Mouse (Mus musculus): ENCODE measurements at regions not wholly inside any gene's neighbourhood (a gene's known extent, or its start where the extent isn't known, plus 50 kb on each side); places are given as distances from the start of the nearest gene placed in this dataset.

GRCm38 (mm10) chr8:92081900-92082299 lies 275.5 kb upstream of the Irx5 start:
- no peak overlapping the region for H3K27ac ChIP-seq (ENCODE audit: insufficient read depth, low read depth, low read length)
- H3K36me3 ChIP-seq (ENCODE audit: control insufficient read depth, insufficient read depth, low read length), result no peaks in the 10 kb centered on the region
- no peak overlapping the region for H3K4me3 ChIP-seq (ENCODE audit: insufficient read depth, low read depth, low read length)
- no peak for DNase-seq
- H3K4me1 ChIP-seq (ENCODE audit: control insufficient read depth, insufficient read depth, low read length), result no peaks in the 10 kb centered on the region
- WGBS, result 73% methylated on average over 6 of the region's 6 CpGs
- no peak for TF ChIP-seq CTCF (conservative IDR thresholded peaks at IDR 0.05; ENCODE audit: insufficient read depth, insufficient read length, low read depth, low read length)
- no peak for TF ChIP-seq POLR2A (IDR thresholded peaks at IDR 0.05; ENCODE audit: low read depth, low read length)
- no peaks in the 10 kb centered on the region for H3K27me3 ChIP-seq (replicated peaks; ENCODE audit: control insufficient read depth, insufficient read depth, low read length)

GRCm38 (mm10) chr8:92080852-92081251 lies 276.6 kb upstream of the Irx5 start:
- Histone ChIP-seq H3K36me3 (ENCODE audit: control insufficient read depth, insufficient read depth, low read length) (no peaks in the 10 kb centered on the region), H3K27ac (ENCODE audit: insufficient read depth, low read depth, low read length) (no peak overlapping the region), H3K27me3 (replicated peaks; ENCODE audit: control insufficient read depth, insufficient read depth, low read length) (no peaks in the 10 kb centered on the region), H3K4me1 (ENCODE audit: control insufficient read depth, insufficient read depth, low read length) (no peaks in the 10 kb centered on the region), H3K4me3 (ENCODE audit: insufficient read depth, low read depth, low read length) (no peak overlapping the region)
- TF ChIP-seq POLR2A (IDR thresholded peaks at IDR 0.05; ENCODE audit: low read depth, low read length) (no peak), CTCF (conservative IDR thresholded peaks at IDR 0.05; ENCODE audit: insufficient read depth, insufficient read length, low read depth, low read length) (no peak)
- WGBS, result 77% methylated on average over 8 of the region's 8 CpGs
- DNase-seq, result no peak

GRCm38 (mm10) chr8:92077611-92078010 lies 275.7 kb upstream of the Irx3 start:
- Histone ChIP-seq H3K4me3 (ENCODE audit: insufficient read depth, low read depth, low read length) (no peak overlapping the region), H3K4me1 (ENCODE audit: control insufficient read depth, insufficient read depth, low read length) (no peaks in the 10 kb centered on the region), H3K27me3 (replicated peaks; ENCODE audit: control insufficient read depth, insufficient read depth, low read length) (no peaks in the 10 kb centered on the region), H3K27ac (ENCODE audit: insufficient read depth, low read depth, low read length) (no peak overlapping the region), H3K36me3 (ENCODE audit: control insufficient read depth, insufficient read depth, low read length) (no peaks in the 10 kb centered on the region)
- DNase-seq, result no peak
- WGBS, result 61% methylated on average over 7 of the region's 7 CpGs
- TF ChIP-seq CTCF (conservative IDR thresholded peaks at IDR 0.05; ENCODE audit: insufficient read depth, insufficient read length, low read depth, low read length), result no peak
- no peak for TF ChIP-seq POLR2A (IDR thresholded peaks at IDR 0.05; ENCODE audit: low read depth, low read length)

- Histone ChIP-seq H3K4me3 (ENCODE audit: insufficient read depth, low read depth, low read length) (no peak overlapping the region), H3K36me3 (ENCODE audit: control insufficient read depth, insufficient read depth, low read length) (no peaks in the 10 kb centered on the region), H3K27ac (ENCODE audit: insufficient read depth, low read depth, low read length) (no peak overlapping the region), H3K4me1 (ENCODE audit: control insufficient read depth, insufficient read depth, low read length) (no peaks in the 10 kb centered on the region), H3K27me3 (replicated peaks; ENCODE audit: control insufficient read depth, insufficient read depth, low read length) (no peaks in the 10 kb centered on the region)
- TF ChIP-seq CTCF (conservative IDR thresholded peaks at IDR 0.05; ENCODE audit: insufficient read depth, insufficient read length, low read depth, low read length) (no peak), POLR2A (IDR thresholded peaks at IDR 0.05; ENCODE audit: low read depth, low read length) (no peak)
- 54% methylated on average over 6 of the region's 6 CpGs for WGBS
- DNase-seq, result no peak
These were observed 270.4 kb upstream of the Irx3 start for GRCm38 (mm10) chr8:92072254-92072615.

GRCm38 (mm10) chr8:92071305-92072253 lies 269.7 kb upstream of the Irx3 start:
- Histone ChIP-seq H3K36me3 (ENCODE audit: control insufficient read depth, insufficient read depth, low read length) (no peaks in the 10 kb centered on the region), H3K4me1 (ENCODE audit: control insufficient read depth, insufficient read depth, low read length) (no peaks in the 10 kb centered on the region), H3K27me3 (replicated peaks; ENCODE audit: control insufficient read depth, insufficient read depth, low read length) (no peaks in the 10 kb centered on the region), H3K4me3 (ENCODE audit: insufficient read depth, low read depth, low read length) (no peak overlapping the region), H3K27ac (ENCODE audit: insufficient read depth, low read depth, low read length) (no peak overlapping the region)
- 78% methylated on average over 21 of the region's 21 CpGs for WGBS
- TF ChIP-seq CTCF (conservative IDR thresholded peaks at IDR 0.05; ENCODE audit: insufficient read depth, insufficient read length, low read depth, low read length), result no peak
- TF ChIP-seq POLR2A (IDR thresholded peaks at IDR 0.05; ENCODE audit: low read depth, low read length), result no peak
- no peak for DNase-seq

GRCm38 (mm10) chr8:92070704-92071103 lies 268.8 kb upstream of the Irx3 start:
- Histone ChIP-seq H3K36me3 (ENCODE audit: control insufficient read depth, insufficient read depth, low read length) (no peaks in the 10 kb centered on the region), H3K27me3 (replicated peaks; ENCODE audit: control insufficient read depth, insufficient read depth, low read length) (no peaks in the 10 kb centered on the region), H3K4me3 (ENCODE audit: insufficient read depth, low read depth, low read length) (no peak overlapping the region), H3K4me1 (ENCODE audit: control insufficient read depth, insufficient read depth, low read length) (no peaks in the 10 kb centered on the region), H3K27ac (ENCODE audit: insufficient read depth, low read depth, low read length) (no peak overlapping the region)
- 72% methylated on average over 8 of the region's 8 CpGs for WGBS
- TF ChIP-seq POLR2A (IDR thresholded peaks at IDR 0.05; ENCODE audit: low read depth, low read length), result no peak
- no peak for TF ChIP-seq CTCF (conservative IDR thresholded peaks at IDR 0.05; ENCODE audit: insufficient read depth, insufficient read length, low read depth, low read length)
- DNase-seq, result no peak

GRCm38 (mm10) chr8:92066435-92066834 lies 264.6 kb upstream of the Irx3 start:
- Histone ChIP-seq H3K27ac (ENCODE audit: insufficient read depth, low read depth, low read length) (no peak overlapping the region), H3K27me3 (replicated peaks; ENCODE audit: control insufficient read depth, insufficient read depth, low read length) (no peaks in the 10 kb centered on the region), H3K4me3 (ENCODE audit: insufficient read depth, low read depth, low read length) (no peak overlapping the region), H3K36me3 (ENCODE audit: control insufficient read depth, insufficient read depth, low read length) (no peaks in the 10 kb centered on the region), H3K4me1 (ENCODE audit: control insufficient read depth, insufficient read depth, low read length) (no peaks in the 10 kb centered on the region)
- 75% methylated on average over 8 of the region's 8 CpGs for WGBS
- TF ChIP-seq POLR2A (IDR thresholded peaks at IDR 0.05; ENCODE audit: low read depth, low read length), result no peak
- TF ChIP-seq CTCF (conservative IDR thresholded peaks at IDR 0.05; ENCODE audit: insufficient read depth, insufficient read length, low read depth, low read length), result no peak
- DNase-seq, result no peak

All from kidney, adult 2 months (tissue).